Mouse (Mus musculus) E14TG2a.4 (cell line): ENCODE results near the gene Wrap53.

ENCODE experiments used
- CTCF ChIP-seq: conservative IDR thresholded peaks from 2 replicates; pipeline ENCODE4 v1.5.1; 2014; ENCODE audit warnings: low read length
- POU5F1 ChIP-seq: IDR thresholded peaks from 2 replicates; pipeline ENCODE4 v1.6.1; 2014; ENCODE audit warnings: low read length, borderline replicate concordance

DNA sequence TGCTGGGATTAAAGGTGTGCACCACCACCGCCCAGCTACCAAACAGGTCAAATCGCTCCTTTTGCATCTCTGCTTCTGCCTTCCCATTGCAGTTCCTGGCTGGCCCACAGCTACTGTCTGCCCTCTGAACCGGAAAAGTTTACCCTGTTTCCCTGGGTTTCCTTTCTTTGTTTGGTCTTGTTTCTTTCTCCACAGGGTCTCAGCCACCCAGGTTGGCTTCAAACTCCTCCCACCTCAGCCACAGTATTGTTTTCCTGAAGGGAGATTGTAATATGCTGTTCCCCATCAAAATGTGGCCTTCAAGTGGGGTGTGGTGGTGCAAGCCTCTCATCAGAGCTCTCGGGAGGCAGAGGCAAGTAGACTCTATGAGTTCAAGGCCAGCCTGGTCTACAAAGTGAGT lies 28.7 kb downstream of the Wrap53 start:
- TF ChIP-seq CTCF (no peak), POU5F1 (no peak)
